Mouse (Mus musculus): Measurements from ENCODE around the gene 5730409E04Rik. TPM values are rescaled to one million over a fixed set of nuclear protein-coding genes. Genes with fewer than 3 reads are reported as not detected.

5730409E04Rik gene
- polyA plus RNA-seq, 1 experiment = 2.4 TPM

DNA sequence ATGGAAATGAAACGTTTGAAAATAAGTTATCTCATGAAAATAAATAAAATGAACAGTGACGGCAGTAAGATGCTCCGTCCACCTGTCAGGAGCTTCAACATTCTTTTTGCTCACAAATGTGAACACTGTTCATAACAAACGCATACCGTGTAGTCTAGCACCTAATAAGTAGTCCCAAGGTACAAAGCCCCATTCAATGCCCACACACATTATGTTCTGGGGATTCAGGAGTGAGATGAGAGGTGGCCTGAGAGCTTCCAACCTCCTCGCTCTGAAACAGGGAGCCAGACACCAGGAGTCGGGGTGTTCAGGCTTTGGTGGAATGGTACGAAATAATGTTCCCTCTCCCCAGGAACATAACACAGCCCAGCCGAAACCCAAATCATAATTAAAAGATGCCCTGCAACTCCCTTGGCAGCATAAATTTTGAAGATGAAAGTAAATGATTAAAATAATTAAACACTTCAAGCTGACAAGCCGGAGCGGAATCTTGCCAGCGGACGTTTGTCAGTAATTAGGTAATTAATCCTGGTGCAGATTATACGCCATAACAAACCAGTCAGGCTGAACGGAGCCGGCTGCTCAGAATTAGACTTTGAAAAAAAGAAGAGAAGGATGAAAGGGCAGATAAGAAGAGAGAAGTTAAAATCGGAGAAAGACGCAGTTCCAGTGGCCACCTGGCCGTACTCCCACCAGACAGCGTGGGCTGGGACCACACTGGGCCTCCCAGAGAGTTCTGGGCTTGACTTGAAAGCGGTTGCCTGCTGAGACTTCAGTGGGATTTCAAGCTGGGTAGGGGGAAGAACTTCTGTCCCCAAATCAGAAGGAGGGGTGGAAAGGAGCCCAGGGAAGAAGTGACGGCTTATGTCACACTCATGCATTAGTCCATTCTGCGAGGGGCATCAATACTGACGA lies 38.6 kb downstream of the 5730409E04Rik start:
- H3K79me3 ChIP-seq (ENCODE audit: low read depth) = no peaks in the 10 kb centered on the region
- no peak overlapping the region for H3K4me3 ChIP-seq (ENCODE audit: insufficient read depth, poor library complexity, severe bottlenecking)
- no peaks in the 10 kb centered on the region for H3K36me3 ChIP-seq (ENCODE audit: control insufficient read depth, insufficient read depth)
- no peak for TF ChIP-seq USF1 (IDR thresholded peaks at IDR 0.05; ENCODE audit: low read depth)
- no peak overlapping the region for H3ac ChIP-seq (ENCODE audit: control insufficient read depth, insufficient read length, low read depth)
- peaks cover 56% of the 10 kb centered on the region for H3K27me3 ChIP-seq (ENCODE audit: control insufficient read depth, insufficient read depth, insufficient read length)
- no peaks in the 10 kb centered on the region for H3K79me2 ChIP-seq (ENCODE audit: control insufficient read depth, insufficient read depth)

- H3K79me2 ChIP-seq (ENCODE audit: control insufficient read depth, insufficient read depth) = no peaks in the 10 kb centered on the region
- no peaks in the 10 kb centered on the region for H3K36me3 ChIP-seq (ENCODE audit: control insufficient read depth, insufficient read depth)
- no peak overlapping the region for H3K4me3 ChIP-seq (ENCODE audit: insufficient read depth, poor library complexity, severe bottlenecking)
- no peaks in the 10 kb centered on the region for H3K79me3 ChIP-seq (ENCODE audit: low read depth)
- H3K27me3 ChIP-seq (ENCODE audit: control insufficient read depth, insufficient read depth, insufficient read length) = peaks cover 62% of the 10 kb centered on the region
- no peak for TF ChIP-seq CTCF (IDR thresholded peaks at IDR 0.05; ENCODE audit: control insufficient read depth, insufficient read depth, insufficient read length)
- no peak for TF ChIP-seq MAX (IDR thresholded peaks at IDR 0.05)
- TF ChIP-seq CEBPB (IDR thresholded peaks at IDR 0.05; ENCODE audit: low read depth) = no peak
- no peak for TF ChIP-seq MYOG (IDR thresholded peaks at IDR 0.05; ENCODE audit: control insufficient read depth, extremely low read depth, insufficient read length)
- no peak for TF ChIP-seq FOSL1 (IDR thresholded peaks at IDR 0.05; ENCODE audit: insufficient read depth, low read length, poor library complexity, severe bottlenecking)
- TF ChIP-seq USF1 (IDR thresholded peaks at IDR 0.05; ENCODE audit: low read depth) = no peak
- TF ChIP-seq MYOD1 (IDR thresholded peaks at IDR 0.05; ENCODE audit: control insufficient read depth, insufficient read length, low read depth) = no peak
- no peak overlapping the region for H3ac ChIP-seq (ENCODE audit: control insufficient read depth, insufficient read length, low read depth)
Observed at GRCm38 (mm10) chr4:126653148-126653547, 43.5 kb downstream of the 5730409E04Rik start.

- Histone ChIP-seq H3K27me3 (ENCODE audit: control insufficient read depth, insufficient read depth, insufficient read length) (peaks cover 49% of the 10 kb centered on the region), H3K4me3 (ENCODE audit: insufficient read depth, poor library complexity, severe bottlenecking) (no peak overlapping the region), H3K79me2 (ENCODE audit: control insufficient read depth, insufficient read depth) (no peaks in the 10 kb centered on the region), H3ac (ENCODE audit: control insufficient read depth, insufficient read length, low read depth) (no peak overlapping the region), H3K36me3 (ENCODE audit: control insufficient read depth, insufficient read depth) (no peaks in the 10 kb centered on the region), H3K79me3 (ENCODE audit: low read depth) (no peaks in the 10 kb centered on the region)
- no peak for TF ChIP-seq MYOG (IDR thresholded peaks at IDR 0.05; ENCODE audit: control insufficient read depth, extremely low read depth, insufficient read length)
- TF ChIP-seq MAX (IDR thresholded peaks at IDR 0.05) = no peak
- TF ChIP-seq FOSL1 (IDR thresholded peaks at IDR 0.05; ENCODE audit: insufficient read depth, low read length, poor library complexity, severe bottlenecking) = no peak
- no peak for TF ChIP-seq MYOD1 (IDR thresholded peaks at IDR 0.05; ENCODE audit: control insufficient read depth, insufficient read length, low read depth)
- TF ChIP-seq USF1 (IDR thresholded peaks at IDR 0.05; ENCODE audit: low read depth) = no peak
- no peak for TF ChIP-seq CEBPB (IDR thresholded peaks at IDR 0.05; ENCODE audit: low read depth)
- TF ChIP-seq CTCF (IDR thresholded peaks at IDR 0.05; ENCODE audit: control insufficient read depth, insufficient read depth, insufficient read length) = no peak
Observed at GRCm38 (mm10) chr4:126655356-126655755, 45.7 kb downstream of the 5730409E04Rik start.

DNA sequence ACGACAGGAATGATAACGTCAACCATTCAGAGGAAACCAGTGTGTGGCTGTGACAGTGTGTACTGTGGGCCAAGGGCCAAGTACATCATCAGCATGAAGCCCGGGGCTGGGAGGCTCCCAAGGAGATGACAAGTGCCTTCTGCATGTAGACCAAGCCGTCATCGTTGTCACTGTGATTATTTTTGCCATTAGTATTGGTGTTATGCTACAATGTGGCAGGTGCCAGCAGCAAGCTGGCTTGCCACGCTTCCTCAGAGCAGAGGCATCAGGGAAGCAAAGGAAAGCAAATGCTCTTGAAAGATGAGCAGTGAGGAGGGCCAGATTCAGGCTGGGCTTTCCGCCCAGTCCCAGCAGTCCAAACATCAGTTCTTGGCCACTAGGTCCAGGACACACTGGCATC lies 51.6 kb downstream of the 5730409E04Rik start:
- TF ChIP-seq FOSL1 (IDR thresholded peaks at IDR 0.05; ENCODE audit: insufficient read depth, low read length, poor library complexity, severe bottlenecking) = no peak
- TF ChIP-seq CTCF (IDR thresholded peaks at IDR 0.05; ENCODE audit: control insufficient read depth, insufficient read depth, insufficient read length) = no peak
- no peak for TF ChIP-seq MYOD1 (IDR thresholded peaks at IDR 0.05; ENCODE audit: control insufficient read depth, insufficient read length, low read depth)
- no peak for TF ChIP-seq MYOG (IDR thresholded peaks at IDR 0.05; ENCODE audit: control insufficient read depth, extremely low read depth, insufficient read length)
- TF ChIP-seq USF1 (IDR thresholded peaks at IDR 0.05; ENCODE audit: low read depth) = no peak
- TF ChIP-seq CEBPB (IDR thresholded peaks at IDR 0.05; ENCODE audit: low read depth) = no peak
- no peak for TF ChIP-seq MAX (IDR thresholded peaks at IDR 0.05)
- Histone ChIP-seq H3K36me3 (ENCODE audit: control insufficient read depth, insufficient read depth) (no peaks in the 10 kb centered on the region), H3ac (ENCODE audit: control insufficient read depth, insufficient read length, low read depth) (no peak overlapping the region), H3K4me3 (ENCODE audit: insufficient read depth, poor library complexity, severe bottlenecking) (no peak overlapping the region), H3K79me2 (ENCODE audit: control insufficient read depth, insufficient read depth) (no peaks in the 10 kb centered on the region), H3K27me3 (ENCODE audit: control insufficient read depth, insufficient read depth, insufficient read length) (peaks cover 57% of the 10 kb centered on the region), H3K79me3 (ENCODE audit: low read depth) (no peaks in the 10 kb centered on the region)

Small RNA genes lying within 50 kb of the gene (microRNA-seq; reads per million reads assigned to microRNA genes)
- gene Mir7119 (ENCODE audit: borderline microRNAs expressed) = 0.60 reads per million, percentile 12 among the genes with 10 or more reads in this experiment

Other genes starting within 250 kb of the 5730409E04Rik start
- gene Ago3, start 180.3 kb upstream of the 5730409E04Rik start, polyA plus RNA-seq (2012; fragmentation: generic; extraction: Trizol) = 5.2 TPM
- gene Ago1, start 141.2 kb upstream of the 5730409E04Rik start, polyA plus RNA-seq (2012; fragmentation: generic; extraction: Trizol) = 9.2 TPM
- 0.01 TPM for gene Ago4, start 76.3 kb upstream of the 5730409E04Rik start, polyA plus RNA-seq (2012; fragmentation: generic; extraction: Trizol)
- 11.4 TPM for gene Clspn, start 52.9 kb upstream of the 5730409E04Rik start, polyA plus RNA-seq (2012; fragmentation: generic; extraction: Trizol)
- 243 TPM for gene Psmb2, start 67.8 kb downstream of the 5730409E04Rik start, polyA plus RNA-seq (2012; fragmentation: generic; extraction: Trizol)
- not detected for gene Tfap2e, start 126.4 kb downstream of the 5730409E04Rik start, polyA plus RNA-seq (2012; fragmentation: generic; extraction: Trizol)
- gene Ncdn, start 143.6 kb downstream of the 5730409E04Rik start, polyA plus RNA-seq (2012; fragmentation: generic; extraction: Trizol) = 42.4 TPM
- gene AU040320, start 143.7 kb downstream of the 5730409E04Rik start, polyA plus RNA-seq (2012; fragmentation: generic; extraction: Trizol) = 20.2 TPM